Mouse (Mus musculus): ENCODE results near the gene Gm14139.
"Not testable (repeated sequence)": the region's sequence is repeated elsewhere in the genome, so short reads cannot be mapped to it uniquely, and the experiment has no call there.

Gene Gm14139

GRCm38 (mm10) chr2:150181570-150181999, at the start of gene Gm14139:
TSS of gene Gm14139 (plus strand) at chr2:150181755.
- not testable (repeated sequence) for DNase-seq

GRCm38 (mm10) chr2:150132002-150132401, 49.6 kb upstream of the Gm14139 start:
- not testable (repeated sequence) for DNase-seq

GRCm38 (mm10) chr2:150132773-150133172, 48.8 kb upstream of the Gm14139 start:
- no peak for DNase-seq

- peak; percentile 91 for DNase-seq
These were observed 45.1 kb upstream of the Gm14139 start, which contains the start of gene Zfp120 for GRCm38 (mm10) chr2:150136435-150136897. TSS of gene Zfp120 (minus strand) at chr2:150136708.

- no peak for DNase-seq
These were observed 14.9 kb upstream of the Gm14139 start for GRCm38 (mm10) chr2:150166703-150167102.

GRCm38 (mm10) chr2:150173833-150174232, 7.7 kb upstream of the Gm14139 start:
- no peak for DNase-seq

GRCm38 (mm10) chr2:150179579-150179978, 2.0 kb upstream of the Gm14139 start, which contains the start of gene Gm10770:
TSS of gene Gm10770 (minus strand) at chr2:150179679.
- not testable (repeated sequence) for DNase-seq

GRCm38 (mm10) chr2:150181046-150181445, 509 bp upstream of the Gm14139 start:
- not testable (repeated sequence) for DNase-seq

GRCm38 (mm10) chr2:150217600-150218362, 36.2 kb downstream of the Gm14139 start, which contains the start of gene Zfp937:
TSS of gene Zfp937 (plus strand) at chr2:150218073.
- DNase-seq = peak; percentile 92

GRCm38 (mm10) chr2:150218363-150218725, 36.8 kb downstream of the Gm14139 start:
- not testable (repeated sequence) for DNase-seq

- DNase-seq = not testable (repeated sequence)
These were observed 41.7 kb downstream of the Gm14139 start for GRCm38 (mm10) chr2:150223263-150223662.

Data from cerebellum, adult 9-11 months (tissue).